Mouse (Mus musculus) urinary bladder, postnatal 25 days (tissue): ENCODE measurements around the gene Pah.

ENCODE experiments used
- DNase-seq: peaks from one replicate; pipeline ENCODE4 v3.0.0; 2022; ENCODE audit warnings: low spot score

Pah gene

GRCm38 (mm10) chr10:87503946-87504345 lies 17.6 kb upstream of the Pah start:
- peak; percentile 57 for DNase-seq

- DNase-seq = no peak
These were observed 13.0 kb upstream of the Pah start for GRCm38 (mm10) chr10:87508581-87508980.

- no peak for DNase-seq
These were observed 8.5 kb upstream of the Pah start for GRCm38 (mm10) chr10:87513052-87513451.

GRCm38 (mm10) chr10:87518585-87518984 lies 3.0 kb upstream of the Pah start:
- DNase-seq = no peak

DNA sequence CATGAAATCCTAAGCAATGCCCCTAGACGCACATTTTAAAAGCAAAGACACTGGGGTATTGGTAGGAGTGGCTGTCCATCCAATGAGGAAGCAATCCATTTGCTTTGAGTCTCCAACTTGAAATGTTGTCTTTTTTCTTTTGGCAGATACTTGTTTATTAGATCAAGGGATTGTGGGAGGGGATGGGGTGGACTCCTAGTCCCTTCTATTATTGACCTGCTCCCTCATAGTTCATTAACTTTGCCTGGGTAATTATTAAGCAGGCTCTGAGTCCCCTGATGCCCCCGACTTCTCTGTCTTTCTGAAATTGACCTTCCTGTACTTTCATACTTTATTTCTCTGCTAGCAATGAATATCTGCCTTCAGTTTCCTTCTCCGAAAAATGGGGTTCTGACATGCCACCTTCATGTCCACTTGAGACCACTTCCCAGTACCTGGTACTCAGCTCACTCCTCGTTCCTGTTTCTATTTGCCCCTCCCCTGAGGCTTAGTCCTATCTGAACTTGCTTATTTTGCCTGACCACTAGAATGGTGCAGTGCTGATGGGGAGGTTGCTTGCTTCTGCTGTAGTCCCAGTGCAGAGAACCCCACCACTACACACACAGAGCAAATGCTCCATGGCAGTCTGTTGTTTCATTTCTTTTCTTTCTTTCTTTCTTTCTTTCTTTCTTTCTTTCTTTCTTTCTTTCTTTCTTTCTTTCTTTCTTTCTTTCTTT lies 1.0 kb upstream of the Pah start:
- no peak for DNase-seq

DNA sequence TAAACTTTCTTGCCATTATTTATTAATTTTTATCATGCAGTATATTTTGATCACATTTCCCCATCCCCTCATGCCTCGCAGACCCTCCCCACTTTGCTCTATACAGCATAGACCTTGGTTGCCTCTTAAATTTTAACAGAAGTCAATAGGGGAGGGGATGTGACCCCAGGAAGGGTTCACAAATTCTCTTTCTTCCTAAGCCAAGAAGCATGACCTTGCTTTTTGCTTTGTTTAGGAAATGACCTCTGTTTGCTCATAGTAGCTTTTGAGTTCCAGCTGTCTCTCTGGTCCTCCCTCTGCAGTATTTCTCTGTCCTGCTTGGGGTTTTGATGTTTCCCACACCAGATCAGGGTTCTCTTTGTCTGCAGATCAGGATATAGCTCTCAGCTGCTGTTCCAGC lies 12.6 kb downstream of the Pah start:
- DNase-seq = no peak

DNA sequence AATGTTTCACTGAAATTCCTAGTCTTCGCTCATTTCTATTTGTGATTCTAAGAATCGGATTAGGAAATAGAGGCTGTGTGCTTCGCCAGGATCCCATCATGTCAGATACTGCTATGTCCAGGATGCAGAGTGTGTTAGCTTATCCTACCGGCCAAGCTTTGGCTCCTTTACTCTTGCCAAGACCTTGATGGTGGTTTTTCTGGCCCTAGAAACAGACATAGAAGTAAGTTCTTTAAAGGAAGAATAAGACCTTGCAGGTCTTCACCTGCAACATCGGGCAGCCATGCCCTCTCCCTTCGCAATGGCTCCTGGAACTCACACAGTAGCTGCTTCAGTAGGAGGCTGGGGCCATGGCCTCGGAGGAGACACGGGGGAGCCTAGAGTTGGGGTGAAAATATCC lies 24.2 kb downstream of the Pah start:
- DNase-seq = no peak

DNA sequence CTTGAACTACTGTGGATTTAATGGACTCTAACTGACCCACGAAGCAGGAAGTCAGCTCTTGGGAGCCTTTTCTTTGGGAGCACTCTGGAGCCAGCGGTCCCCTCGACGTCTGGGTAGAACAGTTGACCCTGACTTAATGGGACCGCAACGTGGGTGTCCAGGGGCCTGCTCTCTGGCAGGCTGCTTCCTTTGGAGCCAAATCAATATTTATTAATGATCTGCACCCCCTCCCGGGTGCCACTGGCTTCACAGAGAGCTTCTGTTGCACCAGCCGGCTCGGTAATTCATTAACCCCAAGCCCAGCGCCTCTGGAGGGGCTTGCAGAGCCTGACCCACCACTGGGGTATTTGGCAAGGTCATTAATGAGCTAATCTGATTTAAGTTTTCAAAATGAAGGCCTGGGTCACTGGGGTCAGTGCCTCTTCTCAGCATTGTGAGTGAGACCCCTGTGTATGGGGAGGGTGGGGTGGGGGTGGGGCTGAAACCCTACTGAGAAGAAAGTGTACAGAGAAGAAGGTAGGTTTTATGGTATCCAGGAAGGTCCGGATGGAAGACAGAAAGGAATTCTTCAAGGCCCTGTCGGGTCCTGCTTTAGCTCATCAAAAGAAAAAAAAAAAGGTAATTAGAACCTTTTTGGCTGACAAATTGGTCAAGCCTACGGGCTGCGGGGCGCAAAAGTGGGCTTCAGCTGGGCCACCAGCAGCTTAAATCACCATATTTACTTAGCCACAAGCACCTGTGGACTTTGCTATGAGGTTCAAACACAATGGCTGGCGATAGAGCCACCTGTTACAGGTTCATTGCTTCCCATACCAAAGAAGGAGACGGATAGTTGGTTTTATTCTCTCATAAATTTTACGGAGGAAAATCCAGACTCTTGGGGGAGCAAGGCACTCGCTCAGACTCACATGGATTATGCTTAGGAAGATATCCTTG lies 25.0 kb downstream of the Pah start:
- no peak for DNase-seq

- DNase-seq = peak; percentile 26
These were observed 31.1 kb downstream of the Pah start for GRCm38 (mm10) chr10:87552726-87553125.

DNA sequence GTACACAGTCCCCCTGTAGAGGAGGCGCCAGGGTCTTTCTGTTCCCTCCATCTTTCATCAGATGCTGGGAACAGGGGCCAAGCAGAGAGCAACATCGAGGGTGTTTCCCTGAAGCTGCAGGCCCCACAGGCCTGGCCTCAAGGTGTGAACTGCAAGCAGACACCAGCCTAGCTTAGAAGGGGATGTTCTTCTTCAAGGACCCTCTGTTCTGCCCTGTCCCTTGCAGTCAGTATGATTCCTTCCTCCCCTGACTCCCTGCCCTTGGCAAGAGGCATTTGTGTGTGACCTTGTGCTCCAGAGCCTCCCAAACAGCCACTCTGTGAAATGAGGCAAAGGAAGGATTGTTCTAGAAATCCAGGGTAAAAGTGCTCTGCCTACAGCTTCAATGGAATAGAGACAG lies 34.8 kb downstream of the Pah start:
- no peak for DNase-seq

DNA sequence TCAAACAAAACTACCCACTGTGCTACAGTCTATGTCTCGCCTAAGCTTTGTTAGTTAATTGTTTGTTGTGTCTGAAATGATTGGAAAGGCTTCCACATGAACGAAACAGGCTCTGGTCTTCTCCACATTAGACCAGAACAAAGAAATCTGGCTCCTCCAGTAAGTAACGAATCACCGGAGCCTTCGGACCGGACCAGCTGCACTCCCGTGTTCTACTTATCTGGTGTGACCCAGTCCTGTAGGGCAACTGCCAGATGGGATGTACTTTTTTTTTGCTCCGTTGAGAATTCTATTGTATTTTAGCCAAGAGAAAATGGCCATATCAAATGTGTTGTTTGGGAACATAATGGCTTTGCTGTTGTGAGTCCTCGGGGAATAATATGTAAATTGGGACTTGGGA lies 42.2 kb downstream of the Pah start:
- DNase-seq = no peak

- no peak for DNase-seq
These were observed 44.1 kb downstream of the Pah start for GRCm38 (mm10) chr10:87565712-87566111.

GRCm38 (mm10) chr10:87572500-87572899 lies 50.9 kb downstream of the Pah start:
- DNase-seq = no peak

- DNase-seq = peak; percentile 17
These were observed 65.1 kb downstream of the Pah start for GRCm38 (mm10) chr10:87586696-87587095.

- DNase-seq = no peak
These were observed 72.3 kb downstream of the Pah start for GRCm38 (mm10) chr10:87593916-87594315.

DNA sequence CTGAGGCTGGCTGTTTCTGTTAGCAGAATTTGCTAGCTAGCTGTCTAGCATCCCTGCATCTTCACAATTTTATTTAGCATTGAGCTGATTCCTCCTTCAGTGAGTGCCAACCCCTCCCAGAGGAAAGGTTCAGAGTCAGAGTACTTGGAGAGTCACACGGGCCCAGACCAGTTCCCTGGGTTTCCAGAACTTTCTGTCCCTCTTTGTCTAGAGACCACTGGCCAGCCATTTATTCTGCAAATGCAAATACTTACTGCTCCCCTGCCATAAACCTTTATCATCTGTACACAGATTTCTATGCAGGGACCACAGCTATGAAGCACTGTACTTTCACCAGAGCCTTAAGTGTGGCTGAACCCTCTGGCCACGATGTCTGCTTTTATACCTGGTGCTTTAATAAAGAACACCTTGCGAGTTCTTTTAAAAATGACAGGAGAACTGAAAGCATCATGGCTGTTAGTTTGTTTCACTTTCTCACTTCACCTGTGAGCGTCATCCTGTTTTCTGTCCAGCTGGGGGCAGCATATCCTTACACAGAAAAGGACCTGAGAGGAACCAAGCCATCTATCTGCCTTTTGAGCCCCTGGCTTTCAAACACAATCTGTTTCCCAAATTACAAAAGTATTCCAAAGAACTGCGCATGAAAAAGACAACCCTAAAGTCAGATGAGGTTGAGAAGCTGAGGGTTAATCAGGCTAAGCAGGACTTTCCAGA lies 74.9 kb downstream of the Pah start:
- peak; percentile 25 for DNase-seq

DNA sequence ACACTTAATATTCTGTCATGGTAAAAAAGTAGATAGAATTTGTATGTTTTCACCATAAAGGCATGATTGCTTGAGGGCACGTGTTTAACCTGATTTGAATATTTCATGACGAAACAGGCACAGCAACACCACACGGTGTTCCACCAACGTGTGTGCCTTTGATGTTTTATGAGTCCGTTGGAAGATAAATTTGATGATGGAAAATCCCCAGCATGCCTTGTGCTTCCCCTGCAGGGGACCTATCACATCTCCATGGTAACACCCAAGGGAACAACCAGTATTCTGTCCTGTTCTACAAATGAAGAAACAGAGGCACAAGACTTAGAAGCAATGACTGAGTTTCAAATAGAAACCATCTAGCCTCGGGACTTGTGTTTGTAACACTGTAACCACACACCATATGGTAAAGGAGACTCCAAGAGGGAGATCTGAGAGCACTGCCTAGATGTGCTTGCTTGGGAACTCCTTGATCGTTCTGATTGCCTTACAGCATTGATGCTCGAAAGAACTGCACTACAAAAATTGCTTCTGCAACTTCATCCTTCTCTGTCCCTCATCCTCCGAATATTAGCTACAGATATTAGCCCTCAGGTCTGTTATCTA lies 75.6 kb downstream of the Pah start:
- DNase-seq = no peak

DNA sequence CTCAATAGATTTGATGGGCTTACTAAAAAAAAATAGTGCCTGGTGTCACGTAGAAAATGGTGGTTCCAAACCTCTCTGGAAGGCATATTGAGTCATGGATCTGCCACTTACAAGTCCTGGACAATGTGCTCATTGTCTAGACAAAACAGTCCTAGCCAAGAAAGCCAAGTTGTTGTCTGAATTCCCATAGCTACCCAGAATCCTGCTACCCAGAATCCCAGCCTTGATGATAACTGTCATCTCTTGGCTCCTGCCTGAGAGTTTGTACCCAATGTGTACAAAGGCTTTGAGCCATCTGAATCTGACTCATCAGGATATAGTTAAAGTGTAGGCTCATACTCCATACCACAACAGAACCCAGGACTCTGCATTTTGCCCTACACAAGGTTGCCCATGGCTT lies 80.6 kb downstream of the Pah start:
- no peak for DNase-seq

GRCm38 (mm10) chr10:87625196-87625595 lies 103.6 kb downstream of the Pah start:
- no peak for DNase-seq
